Mouse (Mus musculus) small intestine, adult 2 months (tissue): Measurements from ENCODE around the gene Nckipsd. TPM values are rescaled to one million over a fixed set of nuclear protein-coding genes. Genes with fewer than 3 reads are reported as not detected.

ENCODE experiments used
- H3K27ac ChIP-seq: fragments of 200-500 bp; 2 replicates; pipeline ENCODE4 v1.5.1; 2012; ENCODE audit warnings: low read depth, low read length, control low read depth, inconsistent platforms; ENCODE audit not compliant: insufficient read depth
- H3K27me3 ChIP-seq: fragments of 200-500 bp; 2 replicates; pipeline ENCODE4 v1.6.1; 2012; ENCODE audit warnings: mild to moderate bottlenecking, moderate library complexity, low read length, inconsistent platforms; ENCODE audit not compliant: control insufficient read depth, insufficient read depth
- H3K36me3 ChIP-seq: fragments of 200-500 bp; 2 replicates; pipeline ENCODE4 v1.6.1; 2012; ENCODE audit warnings: mild to moderate bottlenecking, low read length, control low read depth, inconsistent platforms; ENCODE audit not compliant: control insufficient read depth, insufficient read depth
- H3K4me1 ChIP-seq: fragments of 200-500 bp; 2 replicates; pipeline ENCODE4 v1.6.1; 2012; ENCODE audit warnings: low read length, inconsistent platforms, mixed read lengths; ENCODE audit not compliant: control insufficient read depth, insufficient read depth, insufficient read length
- H3K4me3 ChIP-seq: fragments of 200-500 bp; 2 replicates; pipeline ENCODE4 v1.5.1; 2012; ENCODE audit warnings: low read depth, mild to moderate bottlenecking, control low read depth, inconsistent platforms, low read length, moderate library complexity
- CTCF ChIP-seq: fragments of 200-500 bp; IDR thresholded peaks from 2 replicates; pipeline ENCODE4 v1.5.1; 2012; ENCODE audit warnings: low read depth, mild to moderate bottlenecking, control low read depth, inconsistent platforms, low read length, moderate library complexity, mixed read lengths; ENCODE audit not compliant: insufficient replicate concordance, insufficient read length; ENCODE audit errors: extremely low read depth
- POLR2A ChIP-seq: fragments of 200-500 bp; IDR thresholded peaks from 2 replicates; pipeline ENCODE4 v1.6.1; 2012; ENCODE audit warnings: low read depth, mild to moderate bottlenecking, control low read depth, inconsistent platforms, low read length, moderate library complexity
- WGBS: fragments of 180-500 bp; shearing (Covaris S2); methylation state at CpG from one replicate; pipeline ENCODE4 v1.1.7; 2018; 5-methylcytosine and 5-hydroxymethylcytosine counted together
- polyA plus RNA-seq: library from polyadenylated mRNA; depleted of rRNA; stranded (reverse); fragments of >200 nt; gene quantifications from 2 replicates; pipeline ENCODE4 v1.2.3, GENCODE M21; 2012; rRNA removed

The Nckipsd gene
- 13.5 and 18.1 TPM in 2 replicates for polyA plus RNA-seq

GRCm38 (mm10) chr9:108808163-108808665, at the start of gene Nckipsd:
Gene Nckipsd (plus strand): TSS chr9:108808368.
- Histone ChIP-seq H3K4me1 (peaks cover 7% of the 10 kb centered on the region; the same call in 1 of the 2 replicates), H3K4me3 (peak within 1 kb of the TSS; percentile 86), H3K27ac (no peak within 1 kb of the TSS; the same call in 1 of the 2 replicates), H3K36me3 (peaks cover 36% of the 10 kb centered on the region), H3K27me3 (no peaks in the 10 kb centered on the region)
- WGBS: under 1% methylated on average over 62 of the region's 62 CpGs
- TF ChIP-seq CTCF: peak; percentile 84
- TF ChIP-seq POLR2A: 0 out of 2 replicates have a peak, but pooled peaks have one; percentile 5

GRCm38 (mm10) chr9:108759121-108759520, 49.0 kb upstream of the Nckipsd start:
- H3K4me1 ChIP-seq: no peaks in the 10 kb centered on the region
- no peak overlapping the region for H3K4me3 ChIP-seq
- 97% methylated on average over 20 of the region's 20 CpGs for WGBS
- TF ChIP-seq CTCF (no peak), POLR2A (no peak)
- H3K27me3 ChIP-seq: no peaks in the 10 kb centered on the region
- no peak overlapping the region for H3K27ac ChIP-seq
- no peaks in the 10 kb centered on the region for H3K36me3 ChIP-seq

GRCm38 (mm10) chr9:108759805-108760204, 48.4 kb upstream of the Nckipsd start:
- no peak for TF ChIP-seq POLR2A
- peak; percentile 78; the same call in 1 of the 2 replicates for TF ChIP-seq CTCF
- no peak overlapping the region for H3K4me3 ChIP-seq
- 76% methylated on average over 2 of the region's 2 CpGs for WGBS
- H3K27ac ChIP-seq: no peak overlapping the region
- no peaks in the 10 kb centered on the region for H3K4me1 ChIP-seq
- H3K27me3 ChIP-seq: no peaks in the 10 kb centered on the region
- no peaks in the 10 kb centered on the region for H3K36me3 ChIP-seq

- H3K27ac ChIP-seq: no peak overlapping the region
- no peaks in the 10 kb centered on the region for H3K4me1 ChIP-seq
- TF ChIP-seq CTCF (no peak), POLR2A (no peak)
- no peaks in the 10 kb centered on the region for H3K36me3 ChIP-seq
- H3K27me3 ChIP-seq: no peaks in the 10 kb centered on the region
- no peak overlapping the region for H3K4me3 ChIP-seq
Observed at GRCm38 (mm10) chr9:108761561-108761960, 46.6 kb upstream of the Nckipsd start.

GRCm38 (mm10) chr9:108764971-108765370, 43.2 kb upstream of the Nckipsd start:
- WGBS: 55% methylated on average over 10 of the region's 10 CpGs
- TF ChIP-seq CTCF: no peak
- no peak for TF ChIP-seq POLR2A

GRCm38 (mm10) chr9:108776614-108777013, 31.6 kb upstream of the Nckipsd start:
- WGBS: 84% methylated on average over 4 of the region's 4 CpGs
- TF ChIP-seq POLR2A (no peak), CTCF (no peak)
- no peak overlapping the region for H3K27ac ChIP-seq
- H3K27me3 ChIP-seq: no peaks in the 10 kb centered on the region
- peaks cover 2% of the 10 kb centered on the region; the same call in 1 of the 2 replicates for H3K4me1 ChIP-seq
- H3K4me3 ChIP-seq: no peak overlapping the region
- no peaks in the 10 kb centered on the region for H3K36me3 ChIP-seq

More at GRCm38 (mm10) chr9:108764971-108765370, 43.2 kb upstream of the Nckipsd start:
- Histone ChIP-seq H3K4me1 (no peaks in the 10 kb centered on the region), H3K27ac (no peak overlapping the region), H3K36me3 (no peaks in the 10 kb centered on the region), H3K27me3 (no peaks in the 10 kb centered on the region), H3K4me3 (no peak overlapping the region)

- WGBS: 88% methylated on average over 4 of the region's 4 CpGs
- Histone ChIP-seq H3K36me3 (no peaks in the 10 kb centered on the region), H3K4me3 (no peak overlapping the region), H3K4me1 (peaks cover 8% of the 10 kb centered on the region; the same call in 1 of the 2 replicates), H3K27ac (no peak overlapping the region), H3K27me3 (no peaks in the 10 kb centered on the region)
- no peak for TF ChIP-seq POLR2A
- TF ChIP-seq CTCF: no peak
Observed at GRCm38 (mm10) chr9:108777276-108777675, 30.9 kb upstream of the Nckipsd start.
